Mouse (Mus musculus) olfactory bulb, adult 2 months (tissue): ENCODE results near the gene Gpr84. TPM values are rescaled to one million over a fixed set of nuclear protein-coding genes. Genes with fewer than 3 reads are reported as not detected.

Source experiments
- H3K27ac ChIP-seq: fragments of 200-500 bp; 2 replicates; pipeline ENCODE4 v1.5.1; 2012; ENCODE audit warnings: low read depth, low read length; ENCODE audit not compliant: insufficient read depth
- H3K4me1 ChIP-seq: fragments of 200-500 bp; 2 replicates; pipeline ENCODE4 v1.6.1; 2012; ENCODE audit warnings: low read length; ENCODE audit not compliant: control insufficient read depth, insufficient read depth
- H3K4me3 ChIP-seq: fragments of 200-500 bp; 2 replicates; pipeline ENCODE4 v1.5.1; 2012; ENCODE audit warnings: mild to moderate bottlenecking, low read depth, low read length, moderate library complexity; ENCODE audit not compliant: insufficient read depth
- CTCF ChIP-seq: fragments of 200-500 bp; IDR thresholded peaks from 2 replicates; pipeline ENCODE4 v1.5.1; 2012; ENCODE audit warnings: low read depth, mild to moderate bottlenecking, low read length, moderate library complexity; ENCODE audit not compliant: insufficient read depth
- POLR2A ChIP-seq: fragments of 200-500 bp; IDR thresholded peaks from 2 replicates; pipeline ENCODE4 v1.6.1; 2012; ENCODE audit warnings: mild to moderate bottlenecking, low read depth, low read length, moderate library complexity; ENCODE audit not compliant: insufficient read depth
- WGBS: fragments of 180-500 bp; shearing (Covaris S2); methylation state at CpG from one replicate; pipeline ENCODE4 v1.1.7; 2018; 5-methylcytosine and 5-hydroxymethylcytosine counted together
- polyA plus RNA-seq: library from polyadenylated mRNA; stranded (reverse); fragments of >200 nt; gene quantifications from 2 replicates; pipeline ENCODE4 v1.2.4, GENCODE M21; 2012; ENCODE audit warnings: low replicate concordance; ENCODE audit not compliant: missing spikeins, insufficient read depth, insufficient read length

Gene Gpr84
- polyA plus RNA-seq, 1 experiment: not detected

DNA sequence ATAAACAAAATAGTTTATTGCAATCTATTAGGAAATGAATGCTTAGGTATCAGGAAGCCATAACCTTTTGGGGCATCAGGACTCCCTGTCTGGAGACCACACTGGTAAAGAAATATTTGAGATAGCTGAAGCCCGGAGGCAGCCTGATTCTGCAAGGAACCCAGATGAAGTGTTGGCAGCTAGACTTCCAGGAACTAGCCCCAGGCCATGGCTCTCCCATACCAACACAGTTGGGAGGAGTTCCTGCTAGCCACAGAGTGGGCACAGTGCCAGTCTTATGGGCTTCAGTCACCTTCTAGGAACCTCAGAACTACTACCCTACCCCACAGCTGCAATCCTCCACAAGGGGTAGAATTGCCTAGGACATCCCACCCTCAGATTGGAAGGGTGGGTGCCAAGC is 50.4 kb downstream of the Gpr84 start:
- WGBS: 63% methylated on average over 1 of the region's 1 CpGs
- H3K27ac ChIP-seq: no peak overlapping the region
- H3K4me3 ChIP-seq: no peak overlapping the region
- peaks cover 4% of the 10 kb centered on the region; the same call in 1 of the 2 replicates for H3K4me1 ChIP-seq
- TF ChIP-seq POLR2A (no peak), CTCF (no peak)

DNA sequence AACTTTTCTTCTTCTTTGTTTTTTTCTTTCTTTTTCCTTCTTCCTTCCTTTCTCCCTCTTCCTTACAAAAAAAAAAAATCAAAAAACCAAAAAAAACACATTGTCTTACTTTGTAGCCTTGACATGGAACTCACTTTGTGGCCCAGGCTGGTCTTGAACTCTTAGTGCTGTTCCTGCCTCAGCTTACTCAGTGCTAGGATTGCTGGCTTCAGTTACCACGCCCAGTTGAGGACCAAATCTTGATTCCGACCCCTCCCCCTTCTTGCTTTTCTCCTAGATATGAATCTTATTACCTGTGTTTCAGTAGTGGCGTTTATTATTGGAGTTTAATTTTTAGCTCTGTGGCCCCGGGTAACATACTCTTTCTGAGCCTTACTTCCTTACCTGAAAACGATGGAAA is 51.2 kb downstream of the Gpr84 start:
- WGBS: 86% methylated on average over 5 of the region's 5 CpGs
- peaks cover 6% of the 10 kb centered on the region; the same call in 1 of the 2 replicates for H3K4me1 ChIP-seq
- no peak overlapping the region for H3K4me3 ChIP-seq
- H3K27ac ChIP-seq: no peak overlapping the region
- TF ChIP-seq CTCF (no peak), POLR2A (no peak)

Other genes with a start within 250 kb of the Gpr84 start
- not detected in 2 replicates for gene Smug1, start 143.5 kb downstream of the Gpr84 start, polyA plus RNA-seq
- 111 and 221 TPM in 2 replicates for gene Cbx5, start 70.8 kb downstream of the Gpr84 start, polyA plus RNA-seq
- 185 and 643 TPM in 2 replicates for gene Hnrnpa1, start 70.2 kb downstream of the Gpr84 start, polyA plus RNA-seq
- not detected in 2 replicates for gene Nfe2, start 52.2 kb downstream of the Gpr84 start, polyA plus RNA-seq
- not detected in 2 replicates for gene Copz1, start 37.9 kb downstream of the Gpr84 start, polyA plus RNA-seq
- gene Zfp385a, start 29.5 kb upstream of the Gpr84 start, polyA plus RNA-seq: not detected in 2 replicates
- gene Itga5, start 56.2 kb upstream of the Gpr84 start, polyA plus RNA-seq: not detected in 2 replicates
- gene Gtsf1, start 119.9 kb upstream of the Gpr84 start, polyA plus RNA-seq: not detected in 2 replicates
- gene Gtsf2, start 137.9 kb upstream of the Gpr84 start, polyA plus RNA-seq: not detected in 2 replicates
- gene Nckap1l, start 143.2 kb upstream of the Gpr84 start, polyA plus RNA-seq: not detected in 2 replicates
- gene Pde1b, start 192.4 kb upstream of the Gpr84 start, polyA plus RNA-seq: not detected in 2 replicates
- gene Ppp1r1a, start 227.4 kb upstream of the Gpr84 start, polyA plus RNA-seq: not detected in 2 replicates